Mouse (Mus musculus) hindbrain, embryonic 11.5 days (tissue): ENCODE measurements at regions not wholly inside any gene's neighbourhood (a gene's known extent, or its start where the extent isn't known, plus 50 kb on each side); places are given as distances from the start of the nearest gene placed in this dataset.
A peak's percentile ranks its signal among the peaks of the same experiment; 100 is the strongest.

Experiments
- ATAC-seq: fragments of 200-750 bp; cut with Nextera tagmentation; 2 replicates; pipeline ENCODE4 v1.8.0; 2017; ENCODE audit warnings: mild to moderate bottlenecking, moderate TSS enrichment, moderate library complexity; ENCODE audit not compliant: low FRiP score
- DNase-seq: peaks from one replicate; pipeline ENCODE4 v3.0.0-alpha.2; 2015; ENCODE audit warnings: low spot score
- H3K27ac ChIP-seq: fragments of 300-500 bp; sonication (generic); 2 replicates; pipeline ENCODE4 v1.5.1; 2014; ENCODE audit warnings: mild to moderate bottlenecking, low read depth, low read length
- H3K27me3 ChIP-seq: fragments of 300-500 bp; sonication (generic); 2 replicates; pipeline ENCODE4 v1.6.1; 2014; ENCODE audit warnings: mild to moderate bottlenecking, low read length, moderate library complexity, mixed read lengths; ENCODE audit not compliant: control insufficient read depth, insufficient read depth
- H3K36me3 ChIP-seq: fragments of 300-500 bp; sonication (generic); 2 replicates; pipeline ENCODE4 v1.6.1; 2014; ENCODE audit warnings: mild to moderate bottlenecking, low read length, moderate library complexity, mixed read lengths; ENCODE audit not compliant: control insufficient read depth, insufficient read depth
- H3K4me1 ChIP-seq: fragments of 300-500 bp; sonication (generic); replicated peaks from 2 replicates; pipeline ENCODE4 v1.6.1; 2014; ENCODE audit warnings: low read length, mixed read lengths; ENCODE audit not compliant: control insufficient read depth, insufficient read depth
- H3K4me2 ChIP-seq: fragments of 300-500 bp; sonication (generic); replicated peaks from 2 replicates; pipeline ENCODE4 v1.6.1; 2014; ENCODE audit warnings: mild to moderate bottlenecking, low read depth, low read length
- H3K4me3 ChIP-seq: fragments of 300-500 bp; sonication (generic); 2 replicates; pipeline ENCODE4 v1.5.1; 2014; ENCODE audit warnings: low read depth, low read length
- H3K9ac ChIP-seq: fragments of 300-500 bp; sonication (generic); 2 replicates; pipeline ENCODE4 v1.6.1; 2014; ENCODE audit warnings: low read depth, low read length
- H3K9me3 ChIP-seq: fragments of 300-500 bp; sonication (generic); 2 replicates; pipeline ENCODE4 v1.6.1; 2016; ENCODE audit warnings: low read length; ENCODE audit not compliant: control insufficient read depth
- WGBS: fragments of 180-500 bp; shearing (Covaris S2); extraction: QIAGEN DNeasy Blood & Tissue Kit; methylation state at CpG from one replicate; pipeline ENCODE4 v1.1.7; 2014; 5-methylcytosine and 5-hydroxymethylcytosine counted together

DNA sequence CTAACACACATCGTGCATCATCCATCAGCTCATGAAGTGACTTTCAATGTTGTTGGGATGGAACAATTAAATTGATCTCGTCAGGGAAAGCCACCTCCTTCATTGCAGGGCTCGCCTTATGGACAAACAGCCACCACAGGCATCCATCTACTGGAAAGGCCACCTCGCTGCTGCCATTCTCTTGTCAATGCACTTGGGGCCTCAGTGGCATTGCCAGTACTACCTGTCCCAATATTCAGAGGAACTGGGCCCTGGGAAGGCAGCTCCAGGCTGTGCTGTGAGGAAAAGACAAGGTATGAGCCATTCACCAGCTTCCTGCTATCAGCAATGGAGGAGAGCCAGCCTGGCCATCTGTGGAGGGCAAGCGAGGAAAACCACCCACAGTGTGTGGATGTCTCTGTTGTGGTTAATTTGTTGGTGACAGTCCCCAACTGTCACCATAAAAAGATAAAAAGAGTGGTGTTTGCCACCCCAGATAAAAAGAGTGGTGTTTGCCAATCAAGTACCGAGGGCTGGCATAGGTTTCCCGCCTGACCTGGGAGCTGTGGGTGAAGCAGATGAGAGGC is 85.6 kb upstream of the Gnas start:
- Histone ChIP-seq H3K4me1 (no peaks in the 10 kb centered on the region), H3K4me3 (no peak overlapping the region), H3K9ac (no peak overlapping the region), H3K36me3 (no peaks in the 10 kb centered on the region), H3K9me3 (no peaks in the 10 kb centered on the region), H3K4me2 (no peak overlapping the region), H3K27ac (no peak overlapping the region), H3K27me3 (no peaks in the 10 kb centered on the region)
- WGBS, result 89% methylated on average over 7 of the region's 7 CpGs
- DNase-seq, result no peak
- ATAC-seq, result no peak

DNA sequence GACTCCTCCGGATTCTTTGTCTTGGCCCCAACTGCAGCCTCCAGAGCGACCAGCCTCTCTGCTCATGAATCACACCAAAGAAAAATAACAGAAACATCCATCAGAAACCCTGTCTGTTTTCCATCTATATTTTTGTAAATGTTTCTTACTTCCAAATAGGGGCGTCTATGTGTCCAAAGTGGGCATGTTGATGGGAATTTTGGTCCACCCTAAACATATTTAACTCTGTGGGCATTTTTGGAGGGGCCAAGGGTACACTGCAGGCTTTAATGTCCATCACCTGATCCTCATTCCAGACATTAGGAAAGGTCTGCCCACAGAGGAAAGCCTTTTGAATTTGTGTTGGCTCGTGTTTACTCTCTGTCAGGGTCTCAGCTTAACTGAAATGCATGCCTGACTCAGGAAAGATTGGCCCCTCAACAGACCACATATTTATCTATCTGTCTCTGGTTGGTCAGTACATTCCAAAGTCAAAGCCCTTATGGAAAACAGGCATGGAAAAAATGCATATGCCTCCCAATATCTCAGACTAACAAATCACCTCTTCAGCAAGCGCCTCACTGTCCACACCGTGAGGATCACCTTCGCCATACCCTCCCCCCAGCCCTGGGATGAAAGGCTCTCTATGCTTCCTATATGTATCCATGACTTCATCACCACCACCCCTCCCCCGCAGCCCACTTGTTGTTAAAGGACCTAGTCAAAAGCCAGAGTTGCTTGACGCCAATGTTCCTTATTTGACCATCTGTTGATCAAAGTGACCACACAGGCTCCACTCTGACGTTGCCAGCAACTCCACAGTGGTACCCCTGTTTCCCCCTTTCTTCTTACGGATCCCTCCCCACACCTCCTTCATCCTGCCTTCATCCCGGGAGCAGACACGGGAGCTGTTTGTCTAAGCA is 83.9 kb upstream of the Gnas start:
- 78% methylated on average over 13 of the region's 13 CpGs for WGBS
- ATAC-seq (no peak), DNase-seq (peak; percentile 16)
- Histone ChIP-seq H3K4me2 (no peak overlapping the region), H3K27ac (no peak overlapping the region), H3K36me3 (no peaks in the 10 kb centered on the region), H3K4me1 (no peaks in the 10 kb centered on the region), H3K9me3 (no peaks in the 10 kb centered on the region), H3K9ac (no peak overlapping the region), H3K4me3 (no peak overlapping the region), H3K27me3 (no peaks in the 10 kb centered on the region)

DNA sequence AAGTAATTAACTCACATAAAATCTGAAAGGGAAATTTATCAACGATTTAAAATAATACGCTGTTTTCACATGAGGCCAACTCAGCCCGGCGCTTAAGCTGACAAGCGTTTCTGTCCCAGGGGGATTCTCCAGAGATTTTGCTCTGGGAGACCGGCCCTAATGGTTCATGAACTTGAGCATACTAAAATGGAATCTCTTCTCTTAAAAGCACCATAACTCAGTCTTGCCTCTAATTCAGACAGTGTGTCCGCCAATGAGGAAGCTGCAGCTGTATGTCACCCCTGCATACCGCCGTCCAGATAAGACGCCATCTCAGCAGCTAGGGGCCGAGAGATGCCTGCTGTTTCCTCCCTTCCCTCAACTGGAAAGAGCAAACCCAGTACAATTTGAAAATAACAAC is 80.7 kb upstream of the Gnas start:
- H3K27ac ChIP-seq, result no peak overlapping the region
- no peaks in the 10 kb centered on the region for H3K4me1 ChIP-seq
- peak; percentile 4 for DNase-seq
- no peak overlapping the region for H3K4me3 ChIP-seq
- no peak for ATAC-seq
- H3K9ac ChIP-seq, result no peak overlapping the region
- no peak overlapping the region for H3K4me2 ChIP-seq
- no peaks in the 10 kb centered on the region for H3K36me3 ChIP-seq
- no peaks in the 10 kb centered on the region for H3K9me3 ChIP-seq
- H3K27me3 ChIP-seq, result no peaks in the 10 kb centered on the region
- 84% methylated on average over 11 of the region's 11 CpGs for WGBS

DNA sequence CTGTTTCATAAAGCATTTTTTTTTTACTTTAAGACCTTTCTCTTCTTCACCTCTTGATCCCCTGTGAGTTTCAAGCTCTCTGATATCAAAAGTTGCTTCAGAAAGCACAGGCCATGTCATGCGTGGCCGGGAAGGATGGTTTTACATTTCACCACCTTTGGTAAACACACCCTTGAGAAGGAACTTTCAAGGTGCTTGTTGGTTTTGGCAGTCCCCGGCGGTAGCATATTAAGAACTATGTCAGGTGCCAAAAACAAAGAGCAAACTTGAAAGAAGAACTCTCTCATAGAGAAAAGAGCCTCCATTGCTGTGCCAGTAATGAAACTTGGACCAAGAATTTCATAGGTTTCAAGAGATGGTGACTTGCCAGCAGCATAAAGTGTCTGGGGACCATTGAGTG is 72.4 kb upstream of the Gnas start:
- Histone ChIP-seq H3K9ac (no peak overlapping the region), H3K27ac (no peak overlapping the region), H3K4me2 (no peak overlapping the region), H3K4me3 (no peak overlapping the region), H3K27me3 (no peaks in the 10 kb centered on the region), H3K9me3 (no peaks in the 10 kb centered on the region), H3K36me3 (no peaks in the 10 kb centered on the region), H3K4me1 (no peaks in the 10 kb centered on the region)
- 95% methylated on average over 4 of the region's 4 CpGs for WGBS
- ATAC-seq (no peak), DNase-seq (no peak)

DNA sequence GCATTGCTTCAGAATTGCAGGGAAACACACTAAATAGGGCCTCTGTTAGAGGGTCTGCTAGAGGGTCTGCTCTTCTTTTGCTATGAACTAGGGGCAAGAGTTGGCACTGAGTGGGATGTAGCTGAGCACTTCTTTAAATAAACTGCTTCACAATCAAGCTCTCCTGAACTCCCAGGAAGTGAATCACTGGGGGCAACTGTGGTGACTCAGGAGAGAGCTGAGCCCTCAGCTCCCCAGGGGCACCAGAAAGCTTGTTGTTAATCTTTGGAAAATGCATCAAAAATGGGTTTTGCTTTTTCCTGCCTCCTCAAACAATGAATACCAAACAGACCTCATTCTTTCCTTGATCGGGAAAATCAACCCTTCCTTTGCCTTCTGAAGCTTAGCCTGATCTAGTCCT is 57.5 kb upstream of the Gnas start:
- Histone ChIP-seq H3K9ac (no peak overlapping the region), H3K4me2 (no peak overlapping the region), H3K4me3 (no peak overlapping the region), H3K27ac (no peak overlapping the region), H3K36me3 (no peaks in the 10 kb centered on the region), H3K9me3 (no peaks in the 10 kb centered on the region), H3K4me1 (no peaks in the 10 kb centered on the region), H3K27me3 (no peaks in the 10 kb centered on the region)
- ATAC-seq, result no peak
- 85% methylated on average over 1 of the region's 1 CpGs for WGBS
- DNase-seq, result no peak
